Mouse (Mus musculus) myocyte (in vitro differentiated cells): Measurements from ENCODE around the gene Gm10772.
"Not testable (repeated sequence)": the region's sequence is repeated elsewhere in the genome, so short reads cannot be mapped to it uniquely, and the experiment has no call there.

Source experiments
- E2F4 ChIP-seq: IDR thresholded peaks from one replicate; pipeline ENCODE4 v1.6.1; 2011; ENCODE audit warnings: mild to moderate bottlenecking, control low read depth, moderate library complexity; ENCODE audit not compliant: insufficient read depth
- MAX ChIP-seq: IDR thresholded peaks from one replicate; pipeline ENCODE4 v1.6.1; 2011; ENCODE audit warnings: low read depth, mild to moderate bottlenecking, control low read depth
- MYOD1 ChIP-seq, 3 experiments: IDR thresholded peaks; one replicate each; pipeline ENCODE4 v1.6.1; 2011; ENCODE audit warnings: control low read depth in 2 of 3, low read depth in 2 of 3, mild to moderate bottlenecking in 2 of 3, moderate library complexity in 1 of 3; ENCODE audit not compliant: insufficient read length in 2 of 3, control insufficient read depth in 1 of 3
- POLR2A ChIP-seq: IDR thresholded peaks from one replicate; pipeline ENCODE4 v1.6.1; 2011; ENCODE audit warnings: low read depth, mild to moderate bottlenecking, control low read depth, moderate library complexity; ENCODE audit not compliant: insufficient read length
- POLR2AphosphoS2 ChIP-seq: IDR thresholded peaks from one replicate; pipeline ENCODE4 v1.6.1; 2011; ENCODE audit warnings: low read depth, control low read depth; ENCODE audit not compliant: insufficient read length
- USF1 ChIP-seq: IDR thresholded peaks from one replicate; pipeline ENCODE4 v1.6.1; 2011; ENCODE audit warnings: low read depth, mild to moderate bottlenecking, control low read depth, moderate library complexity

GRCm38 (mm10) chr13:66213811-66214210 lies 13.6 kb downstream of the Gm10772 start:
- not testable (repeated sequence) for TF ChIP-seq MAX; POLR2A; USF1; POLR2AphosphoS2; E2F4; MYOD1 (IDR thresholded peaks at IDR 0.05; ENCODE audit: control insufficient read depth in 1 of 3, insufficient read length in 2 of 3, low read depth in 2 of 3)
